Mouse (Mus musculus) E14TG2a.4 (cell line): ENCODE results near the gene Fkbp6.

Experiments used
- CTCF ChIP-seq: conservative IDR thresholded peaks from 2 replicates; pipeline ENCODE4 v1.5.1; 2014; ENCODE audit warnings: low read length
- NANOG ChIP-seq: IDR thresholded peaks from 2 replicates; pipeline ENCODE4 v1.6.1; 2014; ENCODE audit warnings: borderline replicate concordance, low read length, mixed read lengths
- POU5F1 ChIP-seq: IDR thresholded peaks from 2 replicates; pipeline ENCODE4 v1.6.1; 2014; ENCODE audit warnings: low read length, borderline replicate concordance

- no peak for TF ChIP-seq CTCF
- no peak for TF ChIP-seq NANOG
- TF ChIP-seq POU5F1: no peak
Measured at GRCm38 (mm10) chr5:135271563-135272165, 78.2 kb downstream of the Fkbp6 start.
